Mouse (Mus musculus) liver, embryonic 16.5 days (tissue): ENCODE measurements at regions not wholly inside any gene's neighbourhood (a gene's known extent, or its start where the extent isn't known, plus 50 kb on each side); places are given as distances from the start of the nearest gene placed in this dataset.
A peak's percentile ranks its signal among the peaks of the same experiment; 100 is the strongest.

Source experiments
- ATAC-seq: fragments of 200-750 bp; cut with Nextera tagmentation; 2 replicates; pipeline ENCODE4 v1.8.0; 2017; ENCODE audit warnings: low read depth, mild to moderate bottlenecking, moderate number of reproducible peaks, moderate library complexity
- H3K27ac ChIP-seq: fragments of 300-500 bp; sonication (generic); 2 replicates; pipeline ENCODE4 v1.5.1; 2014; ENCODE audit warnings: mild to moderate bottlenecking, low read length
- H3K27me3 ChIP-seq: fragments of 300-500 bp; sonication (generic); 2 replicates; pipeline ENCODE4 v1.6.1; 2014; ENCODE audit warnings: low read depth, low read length, mixed read lengths; ENCODE audit not compliant: control insufficient read depth, insufficient read depth
- H3K36me3 ChIP-seq: fragments of 300-500 bp; sonication (generic); 2 replicates; pipeline ENCODE4 v1.6.1; 2014; ENCODE audit warnings: mild to moderate bottlenecking; ENCODE audit not compliant: control insufficient read depth, insufficient read depth
- H3K4me1 ChIP-seq: fragments of 300-500 bp; sonication (generic); 2 replicates; pipeline ENCODE4 v1.6.1; 2014; ENCODE audit warnings: low read depth, low read length, mixed read lengths; ENCODE audit not compliant: control insufficient read depth
- H3K4me2 ChIP-seq: fragments of 300-500 bp; sonication (generic); 2 replicates; pipeline ENCODE4 v1.6.1; 2014; ENCODE audit warnings: low read depth, low read length, mixed read lengths
- H3K4me3 ChIP-seq: fragments of 300-500 bp; sonication (generic); 2 replicates; pipeline ENCODE4 v1.5.1; 2014; ENCODE audit warnings: low read depth, mild to moderate bottlenecking, low read length
- H3K9ac ChIP-seq: fragments of 300-500 bp; sonication (generic); 2 replicates; pipeline ENCODE4 v1.6.1; 2014; ENCODE audit warnings: low read depth, low read length
- H3K9me3 ChIP-seq: fragments of 300-500 bp; sonication (generic); replicated peaks from 2 replicates; pipeline ENCODE4 v1.6.1; 2016; ENCODE audit warnings: low read length; ENCODE audit not compliant: control insufficient read depth
- WGBS: fragments of 180-500 bp; shearing (Covaris S2); extraction: QIAGEN DNeasy Blood & Tissue Kit; methylation state at CpG from one replicate; pipeline ENCODE4 v1.1.7; 2014; ENCODE audit not compliant: insufficient replicate concordance; 5-methylcytosine and 5-hydroxymethylcytosine counted together

DNA sequence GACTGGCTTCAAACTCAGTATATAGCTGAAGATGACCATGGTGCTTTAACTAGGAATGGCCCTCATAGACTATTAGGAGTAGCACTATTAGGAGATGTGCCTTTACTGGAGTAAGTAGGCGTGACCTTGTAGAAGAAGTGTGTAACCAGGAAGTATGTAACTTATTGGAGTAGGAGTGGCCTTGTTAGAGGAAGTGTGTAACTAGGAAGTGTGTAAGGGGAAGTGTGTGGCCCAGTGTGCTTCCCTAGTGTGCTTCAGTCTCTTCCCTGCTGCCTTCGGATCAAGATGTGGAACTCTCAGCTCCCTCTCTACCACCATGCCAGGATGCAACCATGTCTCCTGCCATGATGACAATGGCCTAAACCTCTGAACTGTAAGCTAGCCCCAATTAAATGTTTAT lies 151.0 kb upstream of the Zfp462 start:
- no peak overlapping the region for H3K9ac ChIP-seq
- no peak overlapping the region for H3K4me2 ChIP-seq
- H3K9me3 ChIP-seq: no peaks in the 10 kb centered on the region
- H3K27me3 ChIP-seq: no peaks in the 10 kb centered on the region
- ATAC-seq: no peak
- no peaks in the 10 kb centered on the region for H3K4me1 ChIP-seq
- H3K36me3 ChIP-seq: no peaks in the 10 kb centered on the region
- 58% methylated on average over 2 of the region's 2 CpGs for WGBS
- no peak overlapping the region for H3K4me3 ChIP-seq
- H3K27ac ChIP-seq: no peak overlapping the region

DNA sequence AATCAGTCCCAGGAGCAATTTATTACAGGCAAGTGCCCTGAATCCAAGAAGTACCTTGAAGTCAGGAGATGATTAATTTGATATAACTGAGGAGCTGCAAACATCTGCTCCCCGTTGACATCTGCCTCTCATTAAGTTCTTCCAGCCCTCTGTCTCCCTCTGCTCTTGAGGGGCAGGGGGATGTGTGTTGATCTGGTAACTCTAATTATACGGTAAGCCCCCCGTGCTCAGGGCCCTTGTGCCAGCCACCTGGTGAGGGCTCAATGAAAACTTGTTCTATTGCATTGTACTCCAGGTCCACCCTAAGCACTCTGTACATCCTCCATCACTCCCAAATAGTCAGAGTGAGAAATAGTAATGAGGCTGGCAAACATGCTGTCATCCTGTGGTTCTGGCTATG lies 149.6 kb upstream of the Zfp462 start:
- Histone ChIP-seq H3K4me2 (no peak overlapping the region), H3K27ac (no peak overlapping the region), H3K4me3 (no peak overlapping the region), H3K9me3 (no peaks in the 10 kb centered on the region), H3K27me3 (no peaks in the 10 kb centered on the region), H3K4me1 (no peaks in the 10 kb centered on the region), H3K9ac (no peak overlapping the region), H3K36me3 (no peaks in the 10 kb centered on the region)
- no peak for ATAC-seq
- WGBS: 48% methylated on average over 3 of the region's 3 CpGs

DNA sequence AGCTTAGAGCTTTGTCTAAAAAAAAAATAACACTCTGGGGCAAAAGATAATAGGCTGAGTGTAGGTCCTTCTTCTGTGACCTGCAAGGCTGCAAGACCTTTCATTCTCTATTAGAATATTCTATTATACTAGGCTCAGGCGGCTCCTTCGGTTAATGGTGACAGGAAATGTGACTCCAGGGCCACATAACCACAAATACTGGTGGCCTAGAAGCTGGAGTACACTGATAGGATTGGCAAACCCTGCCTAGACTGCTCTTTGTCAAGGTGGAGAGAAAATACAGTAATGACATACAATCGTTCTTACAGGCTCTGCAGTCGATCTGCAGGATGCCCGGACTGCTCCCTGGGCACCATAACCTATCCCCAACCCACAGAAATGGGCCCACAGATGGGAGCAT lies 146.3 kb upstream of the Zfp462 start:
- Histone ChIP-seq H3K27ac (no peak overlapping the region), H3K9ac (no peak overlapping the region), H3K27me3 (no peaks in the 10 kb centered on the region), H3K36me3 (no peaks in the 10 kb centered on the region), H3K4me2 (no peak overlapping the region), H3K4me1 (no peaks in the 10 kb centered on the region), H3K4me3 (no peak overlapping the region), H3K9me3 (no peaks in the 10 kb centered on the region)
- 18% methylated on average over 5 of the region's 5 CpGs for WGBS
- ATAC-seq: no peak

GRCm38 (mm10) chr4:54811163-54811562 lies 133.7 kb upstream of the Zfp462 start:
- H3K27ac ChIP-seq: no peak overlapping the region
- WGBS: 46% methylated on average over 3 of the region's 3 CpGs
- ATAC-seq: no peak
- no peaks in the 10 kb centered on the region for H3K27me3 ChIP-seq
- H3K36me3 ChIP-seq: no peaks in the 10 kb centered on the region
- no peak overlapping the region for H3K4me3 ChIP-seq
- H3K9ac ChIP-seq: no peak overlapping the region
- no peaks in the 10 kb centered on the region for H3K9me3 ChIP-seq
- H3K4me2 ChIP-seq: no peak overlapping the region
- H3K4me1 ChIP-seq: no peaks in the 10 kb centered on the region

GRCm38 (mm10) chr4:54812740-54813634 lies 131.9 kb upstream of the Zfp462 start:
- Histone ChIP-seq H3K36me3 (no peaks in the 10 kb centered on the region), H3K27me3 (no peaks in the 10 kb centered on the region), H3K27ac (no peak overlapping the region), H3K9ac (no peak overlapping the region), H3K4me1 (no peaks in the 10 kb centered on the region), H3K4me2 (no peak overlapping the region), H3K4me3 (no peak overlapping the region), H3K9me3 (no peaks in the 10 kb centered on the region)
- ATAC-seq: no peak
- WGBS: 62% methylated on average over 10 of the region's 10 CpGs

- H3K9ac ChIP-seq: no peak overlapping the region
- H3K27me3 ChIP-seq: no peaks in the 10 kb centered on the region
- H3K9me3 ChIP-seq: no peaks in the 10 kb centered on the region
- no peaks in the 10 kb centered on the region for H3K4me1 ChIP-seq
- no peak overlapping the region for H3K4me2 ChIP-seq
- no peak overlapping the region for H3K27ac ChIP-seq
- 47% methylated on average over 2 of the region's 2 CpGs for WGBS
- ATAC-seq: no peak
- H3K4me3 ChIP-seq: no peak overlapping the region
- H3K36me3 ChIP-seq: no peaks in the 10 kb centered on the region
Measured at GRCm38 (mm10) chr4:54837326-54837725, 107.5 kb upstream of the Zfp462 start.

- H3K9ac ChIP-seq: no peak overlapping the region
- WGBS: 29% methylated on average over 5 of the region's 5 CpGs
Measured at GRCm38 (mm10) chr4:54838111-54838510, 106.7 kb upstream of the Zfp462 start.

GRCm38 (mm10) chr4:54838794-54839193 lies 106.1 kb upstream of the Zfp462 start:
- Histone ChIP-seq H3K36me3 (no peaks in the 10 kb centered on the region), H3K27ac (no peak overlapping the region), H3K4me2 (no peak overlapping the region), H3K9ac (no peak overlapping the region), H3K4me1 (no peaks in the 10 kb centered on the region), H3K27me3 (no peaks in the 10 kb centered on the region), H3K4me3 (no peak overlapping the region), H3K9me3 (no peaks in the 10 kb centered on the region)
- WGBS: 60% methylated on average over 3 of the region's 3 CpGs
- ATAC-seq: no peak

More at GRCm38 (mm10) chr4:54838111-54838510, 106.7 kb upstream of the Zfp462 start:
- no peaks in the 10 kb centered on the region for H3K4me1 ChIP-seq
- no peaks in the 10 kb centered on the region for H3K9me3 ChIP-seq
- no peak overlapping the region for H3K27ac ChIP-seq
- H3K27me3 ChIP-seq: no peaks in the 10 kb centered on the region
- H3K36me3 ChIP-seq: no peaks in the 10 kb centered on the region
- peak; percentile 50 for ATAC-seq
- H3K4me2 ChIP-seq: no peak overlapping the region
- H3K4me3 ChIP-seq: no peak overlapping the region

- ATAC-seq: no peak
- H3K4me2 ChIP-seq: no peak overlapping the region
- H3K9ac ChIP-seq: no peak overlapping the region
- no peak overlapping the region for H3K4me3 ChIP-seq
- 59% methylated on average over 7 of the region's 7 CpGs for WGBS
- H3K27me3 ChIP-seq: no peaks in the 10 kb centered on the region
- H3K36me3 ChIP-seq: no peaks in the 10 kb centered on the region
- no peaks in the 10 kb centered on the region for H3K9me3 ChIP-seq
- H3K4me1 ChIP-seq: no peaks in the 10 kb centered on the region
- no peak overlapping the region for H3K27ac ChIP-seq
Measured at GRCm38 (mm10) chr4:54852991-54853925, 91.6 kb upstream of the Zfp462 start.
